Mouse (Mus musculus): ENCODE measurements around the gene Prl2c5.
"Not testable (repeated sequence)": the region's sequence is repeated elsewhere in the genome, so short reads cannot be mapped to it uniquely, and the experiment has no call there.

The Prl2c5 gene

GRCm38 (mm10) chr13:13182415-13182814 is at the start of gene Prl2c5:
TSS of gene Prl2c5 (plus strand) at chr13:13182715.
- not testable (repeated sequence) for DNase-seq (ENCODE audit: low read depth)

GRCm38 (mm10) chr13:13162777-13163485 is 19.6 kb upstream of the Prl2c5 start:
- DNase-seq (ENCODE audit: low read depth), result peak; percentile 16

DNA sequence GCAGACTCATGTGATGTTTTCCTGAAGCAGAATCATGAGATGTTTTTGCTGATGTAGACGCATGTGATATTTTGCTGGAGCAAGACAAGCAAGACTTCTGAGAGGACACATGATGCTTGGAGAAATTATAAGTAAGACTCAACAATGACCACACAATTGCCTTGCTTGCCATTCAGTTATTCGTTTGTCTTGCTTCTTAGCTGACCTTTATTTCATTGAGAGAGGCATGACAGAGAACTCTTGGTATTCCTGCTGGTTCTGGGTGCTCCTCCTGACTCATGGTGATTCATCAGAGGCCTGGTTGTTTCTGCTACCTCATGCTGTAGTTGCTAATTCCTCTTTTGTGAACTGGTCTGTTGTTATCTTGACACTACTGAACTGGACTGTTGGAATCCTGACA is 13.9 kb upstream of the Prl2c5 start:
- peak; percentile 59 for DNase-seq (ENCODE audit: low read depth)

DNA sequence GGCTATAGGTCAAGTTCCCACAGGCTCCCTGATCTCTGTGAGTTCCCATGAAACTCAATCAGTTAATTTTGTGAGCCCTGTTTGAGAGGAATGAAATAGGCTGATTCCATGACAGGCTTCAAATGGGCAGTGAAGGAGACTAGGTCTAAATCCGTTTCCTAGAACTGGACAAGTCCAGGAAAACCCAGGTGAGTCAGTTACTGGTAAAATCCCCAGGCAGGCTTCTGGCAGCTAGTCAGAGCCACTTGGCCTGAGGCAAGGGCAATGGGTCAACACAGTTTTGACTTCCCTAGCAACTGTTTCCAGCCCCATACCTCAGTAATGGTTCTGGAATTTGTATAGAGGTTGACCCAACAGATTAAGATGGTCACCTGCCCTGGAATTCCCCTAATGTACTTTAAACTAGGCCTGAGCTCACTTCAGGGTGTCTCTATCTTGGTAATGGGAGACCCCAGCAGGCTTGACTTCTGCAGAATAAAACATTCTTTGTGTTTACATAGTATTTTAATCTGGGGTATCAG is 8.8 kb upstream of the Prl2c5 start:
- peak; percentile 48 for DNase-seq (ENCODE audit: low read depth)

GRCm38 (mm10) chr13:13175736-13176135 is 6.8 kb upstream of the Prl2c5 start:
- DNase-seq (ENCODE audit: low read depth), result not testable (repeated sequence)

DNA sequence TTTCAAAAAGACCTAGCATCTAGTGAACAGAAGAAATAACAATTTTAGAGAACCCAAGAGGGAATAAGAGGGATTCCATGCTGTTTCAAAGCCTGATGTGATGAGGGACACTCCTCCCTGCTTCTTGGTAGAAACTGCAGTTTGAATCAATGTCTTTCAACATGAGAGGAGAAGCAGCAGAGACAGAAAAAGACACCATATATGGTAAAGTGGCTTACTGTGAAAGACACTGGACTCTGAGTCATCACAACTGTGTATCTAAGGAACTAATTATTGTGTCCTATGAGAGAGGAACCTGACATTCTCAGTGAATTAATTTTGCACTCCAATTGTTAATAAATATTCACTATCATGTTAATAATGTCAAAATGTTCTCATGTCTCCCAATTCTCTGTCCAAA is 28.7 kb downstream of the Prl2c5 start:
- not testable (repeated sequence) for DNase-seq (ENCODE audit: low read depth)

DNA sequence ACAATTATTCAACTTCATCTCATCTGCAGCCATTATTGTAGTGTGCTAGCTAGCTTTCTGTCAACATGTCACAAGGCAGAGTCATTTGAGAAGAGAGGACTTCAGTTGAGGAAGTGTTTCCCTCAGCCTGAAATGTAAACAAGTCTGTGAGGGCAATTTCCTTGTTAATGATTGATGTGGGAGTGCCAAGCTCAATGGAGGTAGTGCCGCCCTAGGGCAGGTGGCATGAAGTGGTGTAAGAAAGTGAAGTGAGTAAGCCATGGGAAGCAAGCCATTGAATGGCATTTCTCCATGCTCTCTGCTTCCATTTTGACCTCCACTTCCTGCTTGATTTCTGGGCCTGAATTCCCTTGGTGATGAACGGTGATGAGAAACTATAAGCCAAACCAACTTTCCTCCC is 33.8 kb downstream of the Prl2c5 start:
- peak; percentile 5 for DNase-seq (ENCODE audit: low read depth)

DNA sequence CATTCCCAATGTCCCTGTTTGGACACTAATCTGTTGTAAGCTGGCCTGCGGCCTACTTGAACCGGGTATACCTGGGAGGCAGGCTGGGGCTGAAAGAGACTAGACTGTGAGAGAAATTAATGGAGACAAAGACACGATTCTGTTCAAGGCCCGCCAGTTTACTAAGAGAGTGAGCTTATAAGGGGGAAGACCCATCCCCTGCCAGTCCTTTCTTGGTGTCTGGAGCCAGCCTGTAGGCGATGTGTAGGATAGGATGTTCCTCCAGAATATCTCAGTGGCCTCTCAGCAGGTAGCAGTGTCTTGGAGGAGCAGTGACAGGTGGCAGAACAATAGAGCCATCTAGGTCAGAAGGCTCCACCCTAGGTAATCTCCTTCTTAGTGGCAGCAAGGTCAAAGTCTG is 37.7 kb downstream of the Prl2c5 start:
- DNase-seq (ENCODE audit: low read depth), result not testable (repeated sequence)

GRCm38 (mm10) chr13:13237456-13237855 is 54.9 kb downstream of the Prl2c5 start:
- peak; percentile 36 for DNase-seq (ENCODE audit: low read depth)

All from NIH3T3 (cell line).